7 mouse cellular contexts compared by ENCODE assay signal in the genomic region with DNA sequence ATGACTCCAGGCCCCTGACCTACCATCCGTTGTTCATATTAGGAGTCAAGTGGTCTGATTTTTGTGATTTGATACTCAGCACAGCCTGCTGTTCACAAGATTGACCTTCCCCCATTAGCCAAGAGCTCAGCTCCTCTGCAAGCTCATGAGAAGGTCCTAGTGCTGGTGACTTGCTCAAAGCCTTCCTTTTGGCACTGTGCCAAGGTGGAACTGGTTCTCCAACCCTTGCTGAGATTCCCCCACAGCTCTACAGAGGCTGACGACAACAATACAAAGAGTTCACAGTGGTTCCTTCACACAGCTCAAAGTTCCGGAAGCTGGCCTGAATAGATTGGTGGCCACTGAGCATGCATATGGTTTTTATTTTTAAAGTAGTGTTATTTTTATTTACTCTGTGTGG. TPM values are rescaled to one million over a fixed set of nuclear protein-coding genes. Genes with fewer than 3 reads are reported as not detected.
DNase-seq lines count a peak whose midpoint lies in the region; ATAC-seq and TF ChIP-seq lines count a peak whose summit lies in the region.

No protein-coding gene starts in this region.

- TF ChIP-seq CTCF in small intestine, adult 2 months (IDR thresholded peaks at IDR 0.05; ENCODE audit: extremely low read depth, insufficient read length, insufficient replicate concordance, low read depth, low read length), result no peak

- WGBS in embryonic facial prominence, embryonic 13.5 days, result 56% methylated on average over 3 of the region's 3 CpGs
- 53% methylated on average over 3 of the region's 3 CpGs for WGBS in intestine, embryonic 16.5 days
- 22% methylated on average over 3 of the region's 3 CpGs for WGBS in small intestine, adult 2 months

- no peak overlapping the region for H3K4me2 ChIP-seq in embryonic facial prominence, embryonic 13.5 days
- peak overlapping the region; percentile 34; the same call in 1 of the 2 replicates for H3K4me2 ChIP-seq in intestine, embryonic 16.5 days (ENCODE audit: low read depth, low read length)

- no peak overlapping the region for H3K9ac ChIP-seq in embryonic facial prominence, embryonic 13.5 days
- H3K9ac ChIP-seq in intestine, embryonic 16.5 days (ENCODE audit: low read depth, low read length), result no peak overlapping the region

- DNase-seq in left cerebral cortex, postnatal 14 days (ENCODE audit: low spot score in 2 of 2), result peak; percentile 49 to 55
- no peak for DNase-seq in left cerebral cortex, adult 9 months (ENCODE audit: low spot score in 2 of 2)
- no peak for DNase-seq in cerebellum, adult 18-20 months

- peaks cover 9% of the 10 kb centered on the region for H3K4me1 ChIP-seq in embryonic facial prominence, embryonic 13.5 days
- peaks cover 12% of the 10 kb centered on the region for H3K4me1 ChIP-seq in intestine, embryonic 16.5 days (ENCODE audit: control insufficient read depth, insufficient read depth, low read length)
- peaks cover 19% of the 10 kb centered on the region; the same call in 1 of the 2 replicates for H3K4me1 ChIP-seq in small intestine, adult 2 months (ENCODE audit: control insufficient read depth, insufficient read depth, insufficient read length, low read length)

- no peaks in the 10 kb centered on the region for H3K9me3 ChIP-seq in embryonic facial prominence, embryonic 13.5 days
- H3K9me3 ChIP-seq in intestine, embryonic 16.5 days (ENCODE audit: control insufficient read depth, low read length), result no peaks in the 10 kb centered on the region

- no peak overlapping the region for H3K4me3 ChIP-seq in embryonic facial prominence, embryonic 13.5 days
- no peak overlapping the region for H3K4me3 ChIP-seq in intestine, embryonic 16.5 days (ENCODE audit: low read length)
- no peak overlapping the region for H3K4me3 ChIP-seq in small intestine, adult 2 months (ENCODE audit: low read depth, low read length)

- peak; percentile 68; the same call in 1 of the 2 replicates for ATAC-seq in embryonic facial prominence, embryonic 13.5 days (ENCODE audit: insufficient number of reproducible peaks, insufficient read depth, low FRiP score, low TSS enrichment, low read depth)
- ATAC-seq in intestine, embryonic 16.5 days, result peak; percentile 88
- ATAC-seq in inflammation-experienced regulatory T-cells, adult 6 months, result no peak

- TF ChIP-seq POLR2A in small intestine, adult 2 months (IDR thresholded peaks at IDR 0.05; ENCODE audit: low read depth, low read length), result no peak

- peak overlapping the region; percentile 55; the same call in 1 of the 2 replicates for H3K27ac ChIP-seq in embryonic facial prominence, embryonic 13.5 days
- peak overlapping the region; percentile 77 for H3K27ac ChIP-seq in intestine, embryonic 16.5 days (ENCODE audit: low read length)
- H3K27ac ChIP-seq in small intestine, adult 2 months (ENCODE audit: insufficient read depth, low read depth, low read length), result peak overlapping the region; percentile 89

- no peaks in the 10 kb centered on the region for H3K27me3 ChIP-seq in embryonic facial prominence, embryonic 13.5 days
- no peaks in the 10 kb centered on the region for H3K27me3 ChIP-seq in intestine, embryonic 16.5 days (replicated peaks; ENCODE audit: control insufficient read depth, insufficient read depth, low read length)
- no peaks in the 10 kb centered on the region for H3K27me3 ChIP-seq in small intestine, adult 2 months (ENCODE audit: control insufficient read depth, insufficient read depth, low read length)

- intact Hi-C loops in left cerebral cortex, postnatal 14 days (cut with DNase I), result no loop called here

- no peaks in the 10 kb centered on the region for H3K36me3 ChIP-seq in embryonic facial prominence, embryonic 13.5 days
- H3K36me3 ChIP-seq in intestine, embryonic 16.5 days (ENCODE audit: control insufficient read depth, insufficient read depth, low read length), result no peaks in the 10 kb centered on the region
- H3K36me3 ChIP-seq in small intestine, adult 2 months (ENCODE audit: control insufficient read depth, insufficient read depth, low read length), result no peaks in the 10 kb centered on the region

RNA-seq across cellular contexts. Expression of a gene that starts 21.1 kb away (rescaled TPM):
- 100 to 1,000 TPM; 314 to 326 TPM for total RNA-seq in left cerebral cortex, postnatal 14 days (2021)
- polyA plus RNA-seq in embryonic facial prominence, embryonic 13.5 days (2015; fragmentation: Nextera tagmentation; extraction: Ambion mirVana), result 681 and 707 TPM in 2 replicates
- 466 and 492 TPM in 2 replicates for polyA plus RNA-seq in intestine, embryonic 16.5 days (2015; fragmentation: Nextera tagmentation; extraction: Ambion mirVana)
- 90.3 and 250 TPM in 2 replicates for polyA plus RNA-seq in small intestine, adult 2 months (2012; rRNA removed)
- polyA plus RNA-seq in inflammation-experienced regulatory T-cells, adult 6 months (2017; shearing (Covaris generic)), result 100 to 1,000 TPM; 316 to 665 (median 602) TPM

RNA-seq across cellular contexts. Expression of a gene that starts 44.3 kb away (rescaled TPM):
- not detected for total RNA-seq in left cerebral cortex, postnatal 14 days (2021)
- polyA plus RNA-seq in embryonic facial prominence, embryonic 13.5 days (2015; fragmentation: Nextera tagmentation; extraction: Ambion mirVana), result 0.94 and 1.7 TPM in 2 replicates
- polyA plus RNA-seq in intestine, embryonic 16.5 days (2015; fragmentation: Nextera tagmentation; extraction: Ambion mirVana), result 0.48 and 0.70 TPM in 2 replicates
- polyA plus RNA-seq in small intestine, adult 2 months (2012; rRNA removed), result not detected in 2 replicates
- 1 to 10 TPM; 1.3 to 2.6 (median 1.9) TPM for polyA plus RNA-seq in inflammation-experienced regulatory T-cells, adult 6 months (2017; shearing (Covaris generic))

Comparison
In these comparisons a context has a peak if more than half of its experiments do, and no peak if none do; other contexts are left out.
1. DNase-seq: peak in left cerebral cortex, postnatal 14 days (2 of 2); none in left cerebral cortex, adult 9 months (0 of 2) and cerebellum, adult 18-20 months (0 of 2).
2. Peak in every context shown above with its lines, with median percentiles within 50 percentile points of each other: H3K27ac ChIP-seq.